Mouse (Mus musculus) hindbrain, embryonic 13.5 days (tissue): ENCODE measurements around the gene Ube2n. TPM values are rescaled to one million over a fixed set of nuclear protein-coding genes. Genes with fewer than 3 reads are reported as not detected.
A peak's percentile ranks its signal among the peaks of the same experiment; 100 is the strongest.

Experiments used
- ATAC-seq: fragments of 200-750 bp; cut with Nextera tagmentation; 2 replicates; pipeline ENCODE4 v1.8.0; 2017; ENCODE audit warnings: moderate TSS enrichment; ENCODE audit not compliant: low FRiP score
- H3K27ac ChIP-seq: fragments of 300-500 bp; sonication (generic); 2 replicates; pipeline ENCODE4 v1.5.1; 2015; ENCODE audit warnings: inconsistent platforms, mild to moderate bottlenecking, moderate library complexity
- H3K27me3 ChIP-seq: fragments of 300-500 bp; sonication (generic); 2 replicates; pipeline ENCODE4 v1.6.1; 2015; ENCODE audit warnings: mild to moderate bottlenecking, inconsistent platforms
- H3K36me3 ChIP-seq: fragments of 300-500 bp; sonication (generic); 2 replicates; pipeline ENCODE4 v1.6.1; 2015; ENCODE audit warnings: mild to moderate bottlenecking, inconsistent platforms
- H3K4me1 ChIP-seq: fragments of 300-500 bp; sonication (generic); replicated peaks from 2 replicates; pipeline ENCODE4 v1.6.1; 2015; ENCODE audit warnings: inconsistent platforms
- H3K4me2 ChIP-seq: fragments of 300-500 bp; sonication (generic); 2 replicates; pipeline ENCODE4 v1.6.1; 2015; ENCODE audit warnings: inconsistent platforms, mild to moderate bottlenecking, moderate library complexity
- H3K4me3 ChIP-seq: fragments of 300-500 bp; sonication (generic); 2 replicates; pipeline ENCODE4 v1.5.1; 2015; ENCODE audit warnings: mild to moderate bottlenecking, inconsistent platforms
- H3K9ac ChIP-seq: fragments of 300-500 bp; sonication (generic); 2 replicates; pipeline ENCODE4 v1.6.1; 2015; ENCODE audit warnings: mild to moderate bottlenecking, inconsistent platforms
- H3K9me3 ChIP-seq: fragments of 300-500 bp; sonication (generic); 2 replicates; pipeline ENCODE4 v1.6.1; 2016; ENCODE audit warnings: inconsistent platforms
- WGBS: fragments of 180-500 bp; shearing (Covaris S2); methylation state at CpG from one replicate; pipeline ENCODE4 v1.1.7; 2015; 5-methylcytosine and 5-hydroxymethylcytosine counted together
- polyA plus RNA-seq: library from polyadenylated mRNA; unstranded; fragments of >200 nt; fragmentation: Nextera tagmentation; extraction: Ambion mirVana; gene quantifications from 2 replicates; pipeline ENCODE4 v1.2.1, GENCODE M21; 2015

Ube2n gene
- polyA plus RNA-seq: 403 and 411 TPM in 2 replicates

GRCm38 (mm10) chr10:95514656-95515292, at the start of gene Ube2n:
Ube2n (plus strand) TSS chr10:95515145.
- ATAC-seq: peak; percentile 97
- H3K9ac ChIP-seq: peak within 1 kb of the TSS; percentile 98
- peak within 1 kb of the TSS; percentile 70 for H3K4me2 ChIP-seq
- under 1% methylated on average over 66 of the region's 81 CpGs for WGBS
- H3K27ac ChIP-seq: peak within 1 kb of the TSS; percentile 97
- H3K4me3 ChIP-seq: peak within 1 kb of the TSS; percentile 99
- H3K36me3 ChIP-seq: no peaks in the 10 kb centered on the region
- H3K4me1 ChIP-seq: peaks cover 31% of the 10 kb centered on the region
- H3K9me3 ChIP-seq: no peaks in the 10 kb centered on the region
- no peaks in the 10 kb centered on the region for H3K27me3 ChIP-seq

GRCm38 (mm10) chr10:95465485-95465896, 49.5 kb upstream of the Ube2n start:
- H3K27ac ChIP-seq: no peak overlapping the region
- H3K4me3 ChIP-seq: no peak overlapping the region
- H3K9ac ChIP-seq: no peak overlapping the region
- no peaks in the 10 kb centered on the region; the same call in 1 of the 2 replicates for H3K4me1 ChIP-seq
- ATAC-seq: no peak
- 56% methylated on average over 4 of the region's 4 CpGs for WGBS
- H3K9me3 ChIP-seq: no peaks in the 10 kb centered on the region
- no peak overlapping the region for H3K4me2 ChIP-seq
- no peaks in the 10 kb centered on the region for H3K27me3 ChIP-seq
- no peaks in the 10 kb centered on the region for H3K36me3 ChIP-seq

- Histone ChIP-seq H3K9me3 (no peaks in the 10 kb centered on the region), H3K36me3 (no peaks in the 10 kb centered on the region), H3K4me2 (no peak overlapping the region), H3K9ac (no peak overlapping the region), H3K27ac (no peak overlapping the region), H3K27me3 (no peaks in the 10 kb centered on the region), H3K4me3 (no peak overlapping the region), H3K4me1 (no peaks in the 10 kb centered on the region; the same call in 1 of the 2 replicates)
- 70% methylated on average over 4 of the region's 4 CpGs for WGBS
- ATAC-seq: no peak
Observed at GRCm38 (mm10) chr10:95468894-95469293, 46.1 kb upstream of the Ube2n start.

GRCm38 (mm10) chr10:95471186-95471585, 43.8 kb upstream of the Ube2n start:
- Histone ChIP-seq H3K36me3 (no peaks in the 10 kb centered on the region), H3K27ac (no peak overlapping the region), H3K4me3 (no peak overlapping the region), H3K4me1 (no peaks in the 10 kb centered on the region), H3K9me3 (no peaks in the 10 kb centered on the region), H3K4me2 (no peak overlapping the region), H3K27me3 (no peaks in the 10 kb centered on the region), H3K9ac (no peak overlapping the region)
- no peak for ATAC-seq
- WGBS: 88% methylated on average over 3 of the region's 3 CpGs

GRCm38 (mm10) chr10:95471889-95472547, 42.9 kb upstream of the Ube2n start:
- no peak for ATAC-seq
- H3K9ac ChIP-seq: no peak overlapping the region
- no peak overlapping the region for H3K4me2 ChIP-seq
- no peak overlapping the region for H3K27ac ChIP-seq
- 86% methylated on average over 11 of the region's 11 CpGs for whole genome bisulfite sequencing
- no peak overlapping the region for H3K4me3 ChIP-seq
- H3K27me3 ChIP-seq: no peaks in the 10 kb centered on the region
- H3K4me1 ChIP-seq: no peaks in the 10 kb centered on the region
- no peaks in the 10 kb centered on the region for H3K9me3 ChIP-seq
- no peaks in the 10 kb centered on the region for H3K36me3 ChIP-seq

- 13% methylated on average over 10 of the region's 10 CpGs for WGBS
- no peaks in the 10 kb centered on the region for H3K4me1 ChIP-seq
- peaks cover 11% of the 10 kb centered on the region for H3K36me3 ChIP-seq
- no peak overlapping the region for H3K9ac ChIP-seq
- ATAC-seq: no peak
- H3K4me3 ChIP-seq: no peak overlapping the region
- no peak overlapping the region for H3K27ac ChIP-seq
- no peaks in the 10 kb centered on the region for H3K9me3 ChIP-seq
- no peak overlapping the region for H3K4me2 ChIP-seq
- H3K27me3 ChIP-seq: no peaks in the 10 kb centered on the region
Observed at GRCm38 (mm10) chr10:95475923-95476322, 39.0 kb upstream of the Ube2n start.

- H3K4me2 ChIP-seq: no peak overlapping the region
- no peak for ATAC-seq
- 87% methylated on average over 11 of the region's 11 CpGs for WGBS
Observed at GRCm38 (mm10) chr10:95477516-95477915, 37.4 kb upstream of the Ube2n start.

GRCm38 (mm10) chr10:95489653-95490052, 25.3 kb upstream of the Ube2n start:
- ATAC-seq: no peak
- no peaks in the 10 kb centered on the region for H3K4me1 ChIP-seq
- H3K4me2 ChIP-seq: no peak overlapping the region
- no peaks in the 10 kb centered on the region for H3K27me3 ChIP-seq
- H3K36me3 ChIP-seq: peaks cover 91% of the 10 kb centered on the region
- no peaks in the 10 kb centered on the region for H3K9me3 ChIP-seq
- H3K4me3 ChIP-seq: no peak overlapping the region
- WGBS: 80% methylated on average over 2 of the region's 2 CpGs
- no peak overlapping the region for H3K9ac ChIP-seq
- no peak overlapping the region for H3K27ac ChIP-seq

More at GRCm38 (mm10) chr10:95477516-95477915, 37.4 kb upstream of the Ube2n start:
- Histone ChIP-seq H3K4me1 (no peaks in the 10 kb centered on the region), H3K36me3 (peaks cover 22% of the 10 kb centered on the region), H3K27ac (no peak overlapping the region), H3K9ac (no peak overlapping the region), H3K9me3 (no peaks in the 10 kb centered on the region), H3K4me3 (no peak overlapping the region), H3K27me3 (no peaks in the 10 kb centered on the region)

- H3K4me1 ChIP-seq: no peaks in the 10 kb centered on the region
- 95% methylated on average over 5 of the region's 5 CpGs for WGBS
- H3K36me3 ChIP-seq: peaks cover 76% of the 10 kb centered on the region
- no peak overlapping the region for H3K9ac ChIP-seq
- no peaks in the 10 kb centered on the region for H3K9me3 ChIP-seq
- no peak for ATAC-seq
- no peak overlapping the region for H3K4me2 ChIP-seq
- no peak overlapping the region for H3K27ac ChIP-seq
- no peak overlapping the region for H3K4me3 ChIP-seq
- no peaks in the 10 kb centered on the region for H3K27me3 ChIP-seq
Observed at GRCm38 (mm10) chr10:95494268-95494667, 20.7 kb upstream of the Ube2n start.

GRCm38 (mm10) chr10:95501033-95501432, 13.9 kb upstream of the Ube2n start:
- Histone ChIP-seq H3K4me1 (peaks cover 12% of the 10 kb centered on the region), H3K9me3 (no peaks in the 10 kb centered on the region), H3K27me3 (no peaks in the 10 kb centered on the region), H3K9ac (peak overlapping the region; percentile 86), H3K27ac (peak overlapping the region; percentile 92), H3K4me2 (peak overlapping the region; percentile 61), H3K4me3 (peak overlapping the region; percentile 82), H3K36me3 (peaks cover 13% of the 10 kb centered on the region)
- no peak for ATAC-seq
- 4% methylated on average over 7 of the region's 7 CpGs for WGBS

GRCm38 (mm10) chr10:95501463-95502081, 13.4 kb upstream of the Ube2n start, which contains the start of gene Mrpl42:
Mrpl42 (minus strand) TSS chr10:95501940.
- peak within 1 kb of the TSS; percentile 92 for H3K27ac ChIP-seq
- peaks cover 12% of the 10 kb centered on the region for H3K36me3 ChIP-seq
- peak within 1 kb of the TSS; percentile 61 for H3K4me2 ChIP-seq
- H3K9me3 ChIP-seq: no peaks in the 10 kb centered on the region
- under 1% methylated on average over 35 of the region's 35 CpGs for WGBS
- ATAC-seq: peak; percentile 97
- peaks cover 12% of the 10 kb centered on the region for H3K4me1 ChIP-seq
- H3K27me3 ChIP-seq: no peaks in the 10 kb centered on the region
- H3K4me3 ChIP-seq: peak within 1 kb of the TSS; percentile 82
- H3K9ac ChIP-seq: peak within 1 kb of the TSS; percentile 86

GRCm38 (mm10) chr10:95503443-95504235, 11.3 kb upstream of the Ube2n start:
- Histone ChIP-seq H3K27ac (no peak overlapping the region), H3K27me3 (no peaks in the 10 kb centered on the region), H3K9me3 (no peaks in the 10 kb centered on the region), H3K4me1 (peaks cover 12% of the 10 kb centered on the region), H3K4me2 (no peak overlapping the region), H3K36me3 (no peaks in the 10 kb centered on the region), H3K4me3 (no peak overlapping the region), H3K9ac (no peak overlapping the region)
- no peak for ATAC-seq
- WGBS: 86% methylated on average over 14 of the region's 14 CpGs
